13 mouse cellular contexts compared by ENCODE assay signal in the genomic region with DNA sequence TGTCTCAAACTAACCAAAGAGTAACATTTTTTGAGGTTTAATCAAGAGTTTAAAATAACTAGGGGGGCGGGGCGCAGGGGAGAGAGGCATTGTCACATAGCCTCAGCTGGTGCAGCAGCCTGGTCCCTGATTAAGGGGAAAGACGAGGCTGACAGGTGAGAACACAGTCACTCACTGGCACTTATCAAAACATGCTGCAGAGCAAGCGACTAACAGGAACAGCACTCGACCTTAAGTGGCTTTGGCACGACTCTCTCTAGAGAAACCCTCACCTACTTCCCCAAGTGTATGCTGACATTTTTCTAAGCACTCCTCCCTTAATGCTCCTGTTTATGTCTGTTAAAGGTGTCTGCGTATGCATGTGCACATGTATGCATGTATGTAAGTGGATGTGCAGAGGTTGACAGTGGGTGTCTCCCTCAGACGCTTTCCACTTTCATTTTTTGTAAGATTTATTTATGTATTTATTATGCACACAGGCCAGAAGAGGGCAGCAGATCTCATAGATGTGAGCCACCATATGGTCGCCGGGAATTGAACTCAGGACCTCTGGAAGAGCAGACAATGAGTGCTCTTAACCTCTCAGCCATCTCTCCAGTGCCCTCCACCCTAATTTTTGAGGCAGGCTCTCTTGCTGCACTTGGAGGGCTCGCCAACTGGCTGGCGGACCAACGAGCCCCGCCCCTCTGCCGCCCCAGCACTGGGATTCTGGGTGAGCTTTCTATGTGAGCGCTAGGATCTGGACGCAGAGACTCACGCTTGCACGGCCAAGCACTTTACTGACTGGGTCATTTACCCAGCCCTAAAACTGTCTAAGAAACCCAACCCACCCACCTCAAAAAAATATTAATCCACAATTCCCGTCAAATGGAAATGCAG. TPM values are rescaled to one million over a fixed set of nuclear protein-coding genes. Genes with fewer than 3 reads are reported as not detected.
DNase-seq lines count a peak whose midpoint lies in the region; ATAC-seq and TF ChIP-seq lines count a peak whose summit lies in the region.
"Had no signal": no experiment of that assay in that cellular context is flagged by ENCODE, and none has a peak within 500 bp of the region (broad histone marks: within the 10 kb centered on the region; RNA-seq: fewer than 3 reads in every experiment).

No protein-coding gene starts in this region.

- peak; percentile 68 for TF ChIP-seq CTCF in layer of hippocampus, adult 2 months (conservative IDR thresholded peaks at IDR 0.05)
- peak; percentile 10 to 53 (median 43); a peak in 4 of 6 replicates for TF ChIP-seq CTCF in MEL (IDR thresholded peaks at IDR 0.05 in 2 of 3, conservative IDR thresholded peaks at IDR 0.05 in 1 of 3; ENCODE audit: control insufficient read depth in 1 of 3, insufficient read depth in 1 of 3, low read depth in 2 of 3, low read length in 3 of 3, poor library complexity in 1 of 3, severe bottlenecking in 1 of 3)

- no peak for TF ChIP-seq EP300 in MEL (IDR thresholded peaks at IDR 0.05; ENCODE audit: low read depth in 1 of 2, low read length in 2 of 2)

- 69% methylated on average over 20 of the region's 20 CpGs for WGBS in heart, embryonic 15.5 days
- WGBS in hindbrain, embryonic 14.5 days: 91% methylated on average over 20 of the region's 20 CpGs

- no peak overlapping the region for H3K27ac ChIP-seq in layer of hippocampus, adult 2 months
- H3K27ac ChIP-seq in MEL (ENCODE audit: control insufficient read depth, low read depth, low read length): no peak overlapping the region
- no peak overlapping the region for H3K27ac ChIP-seq in heart, embryonic 15.5 days
- H3K27ac ChIP-seq in hindbrain, embryonic 14.5 days: no peak overlapping the region
- H3K27ac ChIP-seq: hindbrain, embryonic 15.5 days had no signal

- no peak for TF ChIP-seq POLR2A in MEL (IDR thresholded peaks at IDR 0.05; ENCODE audit: control insufficient read depth in 1 of 2, insufficient read depth in 1 of 2, low read depth in 1 of 2, low read length in 2 of 2, poor library complexity in 1 of 2)

- no peaks in the 10 kb centered on the region for H3K27me3 ChIP-seq in MEL (ENCODE audit: control insufficient read depth in 1 of 2, insufficient read depth in 2 of 2, low read length in 2 of 2)
- peaks cover 33% of the 10 kb centered on the region for H3K27me3 ChIP-seq in heart, embryonic 15.5 days
- no peaks in the 10 kb centered on the region for H3K27me3 ChIP-seq in hindbrain, embryonic 14.5 days (ENCODE audit: control insufficient read depth, insufficient read depth, low read length)
- H3K27me3 ChIP-seq: hindbrain, embryonic 15.5 days had no signal

- ATAC-seq in heart, embryonic 15.5 days (replicated peaks; ENCODE audit: insufficient number of reproducible peaks, insufficient read depth, low FRiP score, low read depth): peak; percentile 80
- ATAC-seq in erythroid progenitor cell, adult 5-6 weeks (replicated peaks; ENCODE audit: low FRiP score, poor library complexity, severe bottlenecking): no peak
- ATAC-seq in hindbrain, embryonic 14.5 days (ENCODE audit: low FRiP score): no peak

- H3K36me3 ChIP-seq in MEL (ENCODE audit: control insufficient read depth in 1 of 2, insufficient read depth in 2 of 2, low read length in 2 of 2): no peaks in the 10 kb centered on the region
- H3K36me3 ChIP-seq in heart, embryonic 15.5 days: peaks cover 28% of the 10 kb centered on the region
- H3K36me3 ChIP-seq in hindbrain, embryonic 14.5 days (replicated peaks; ENCODE audit: control insufficient read depth, insufficient read depth): peaks cover 39% of the 10 kb centered on the region

- H3K4me2 ChIP-seq in heart, embryonic 15.5 days: peak overlapping the region; percentile 33
- H3K4me2 ChIP-seq in hindbrain, embryonic 14.5 days (replicated peaks): no peak overlapping the region
- H3K4me2 ChIP-seq: hindbrain, embryonic 15.5 days had no signal

- peak; percentile 38 for TF ChIP-seq RAD21 in MEL (IDR thresholded peaks at IDR 0.05; ENCODE audit: low read depth, low read length)

- H3K9me3 ChIP-seq in MEL (replicated peaks; ENCODE audit: insufficient read depth, low read length): no peaks in the 10 kb centered on the region
- H3K9me3 ChIP-seq in heart, embryonic 15.5 days (replicated peaks): no peaks in the 10 kb centered on the region
- H3K9me3 ChIP-seq in hindbrain, embryonic 14.5 days (ENCODE audit: control insufficient read depth, low read length): no peaks in the 10 kb centered on the region
- H3K9me3 ChIP-seq: hindbrain, embryonic 15.5 days had no signal

- H3K4me1 ChIP-seq in MEL (ENCODE audit: control insufficient read depth in 1 of 2, insufficient read depth in 2 of 2, low read length in 2 of 2): no peaks in the 10 kb centered on the region
- H3K4me1 ChIP-seq in heart, embryonic 15.5 days (replicated peaks): peaks cover 9% of the 10 kb centered on the region; the same call in 1 of the 2 replicates
- no peaks in the 10 kb centered on the region for H3K4me1 ChIP-seq in hindbrain, embryonic 14.5 days (replicated peaks; ENCODE audit: control insufficient read depth, insufficient read depth, low read length)
- H3K4me1 ChIP-seq: hindbrain, embryonic 15.5 days had no signal

- H3K9ac ChIP-seq in MEL (ENCODE audit: control insufficient read depth, low read depth, low read length, poor library complexity, severe bottlenecking): no peak overlapping the region
- no peak overlapping the region for H3K9ac ChIP-seq in heart, embryonic 15.5 days
- H3K9ac ChIP-seq in hindbrain, embryonic 14.5 days: no peak overlapping the region
- H3K9ac ChIP-seq: hindbrain, embryonic 15.5 days had no signal

- no peak for DNase-seq in layer of hippocampus, adult 2 months (ENCODE audit: low spot score in 2 of 2)
- no peak for DNase-seq in layer of hippocampus, adult 9-11 months
- DNase-seq in MEL (ENCODE audit: low read depth, low spot score): peak; percentile 60
- peak; percentile 83 for DNase-seq in lung, postnatal 36 days
- DNase-seq in hindbrain, embryonic 14.5 days (ENCODE audit: low spot score): no peak
- no peak for DNase-seq in layer of hippocampus, postnatal 14 days (ENCODE audit: low spot score in 2 of 2)
- DNase-seq: cerebellum, adult 18-20 months; left cerebral cortex, postnatal 4 days; right cerebral cortex, adult 18-20 months; thymus, postnatal 25 days had no signal

- H3K4me3 ChIP-seq in layer of hippocampus, adult 2 months: no peak overlapping the region
- no peak overlapping the region; a peak in 1 of 4 replicates for H3K4me3 ChIP-seq in MEL (ENCODE audit: control insufficient read depth in 1 of 2, insufficient read depth in 1 of 2, low read depth in 2 of 2, low read length in 2 of 2)
- H3K4me3 ChIP-seq in heart, embryonic 15.5 days: no peak overlapping the region
- H3K4me3 ChIP-seq in hindbrain, embryonic 14.5 days (replicated peaks; ENCODE audit: low read length): no peak overlapping the region
- H3K4me3 ChIP-seq: hindbrain, embryonic 15.5 days had no signal

- no peaks in the 10 kb centered on the region for H3K79me2 ChIP-seq in MEL (ENCODE audit: control insufficient read depth, insufficient read depth, low read length, poor library complexity)

TF ChIP-seq in MEL, 35 proteins besides CTCF, POLR2A, EP300 and RAD21:
- TF ChIP-seq MAZ (IDR thresholded peaks at IDR 0.05; ENCODE audit: low read depth, low read length) (no peak), MAX (IDR thresholded peaks at IDR 0.05; ENCODE audit: low read length) (0 out of 2 replicates have a peak, but pooled peaks have one; percentile 12), CHD2 (IDR thresholded peaks at IDR 0.05; ENCODE audit: low read length) (no peak), MYC (IDR thresholded peaks at IDR 0.05; ENCODE audit: low read depth, low read length) (no peak), SIN3A (IDR thresholded peaks at IDR 0.05; ENCODE audit: low read length) (peak; percentile 55), UBTF (IDR thresholded peaks at IDR 0.05; ENCODE audit: borderline replicate concordance, insufficient read depth, low read depth, low read length) (no peak), JUND (IDR thresholded peaks at IDR 0.05; ENCODE audit: low read depth, low read length) (no peak), KAT2A (conservative IDR thresholded peaks at IDR 0.05; ENCODE audit: low read depth, low read length) (no peak), MXI1 (IDR thresholded peaks at IDR 0.05; ENCODE audit: low read depth, low read length) (no peak), ETS1 (IDR thresholded peaks at IDR 0.05; ENCODE audit: low read depth, low read length) (no peak), ZC3H11A (IDR thresholded peaks at IDR 0.05; ENCODE audit: low read depth, low read length) (0 out of 2 replicates have a peak, but pooled peaks have one; percentile 15), POLR2AphosphoS2 (IDR thresholded peaks at IDR 0.05; ENCODE audit: low read length) (no peak), SMC3 (IDR thresholded peaks at IDR 0.05; ENCODE audit: low read depth, low read length) (peak; percentile 48), MEF2A (IDR thresholded peaks at IDR 0.05; ENCODE audit: extremely low read depth, insufficient replicate concordance, low read depth, low read length, poor library complexity, severe bottlenecking) (no peak), RCOR1 (IDR thresholded peaks at IDR 0.05; ENCODE audit: low read depth, low read length) (no peak)
TF ChIP-seq in MEL: peak in this region for 4.

RNA-seq across cellular contexts. Expression of a gene that starts 22.8 kb away (rescaled TPM):
- total RNA-seq in layer of hippocampus, adult 2 months (2021): 1 to 10 TPM; 2.2 to 2.8 TPM
- 0.65 and 0.69 TPM in 2 replicates for total RNA-seq in MEL (2012; rRNA removed)
- under 1 TPM in 1 of 2 experiments, not detected in 1; 0.79 TPM for polyA plus RNA-seq in MEL (2012; ENCODE audit: insufficient read depth in 1 of 2, insufficient read length in 2 of 2, low read depth in 1 of 2, low replicate concordance in 2 of 2, missing spikeins in 1 of 2)
- 164 and 185 TPM in 2 replicates for polyA plus RNA-seq in heart, embryonic 15.5 days (2015; fragmentation: Nextera tagmentation; extraction: Ambion mirVana)
- total RNA-seq in erythroid progenitor cell, adult 5-6 weeks (2015; ENCODE audit: low replicate concordance): 0.42 TPM in 1 of 2 replicates, not detected in the other
- total RNA-seq in erythroid progenitor cell, adult 5-6 weeks (2017; ENCODE audit: low replicate concordance): 2.1 TPM in 1 of 2 replicates, not detected in the other
- polyA plus RNA-seq in hindbrain, embryonic 14.5 days (2014; fragmentation: Nextera tagmentation; extraction: Ambion mirVana): 1.5 and 2.3 TPM in 2 replicates
- total RNA-seq in layer of hippocampus, postnatal 14 days (2021): 1 to 10 TPM; 2.9 to 4.5 TPM

RNA-seq across cellular contexts. Expression of a gene that starts 23.1 kb away (rescaled TPM):
- total RNA-seq in layer of hippocampus, adult 2 months (2021): 10 to 100 TPM; 38.9 to 41.1 TPM
- 112 and 113 TPM in 2 replicates for total RNA-seq in MEL (2012; rRNA removed)
- 100 to 1,000 TPM in 1 of 2 experiments, not detected in 1; 130 TPM for polyA plus RNA-seq in MEL (2012; ENCODE audit: insufficient read depth in 1 of 2, insufficient read length in 2 of 2, low read depth in 1 of 2, low replicate concordance in 2 of 2, missing spikeins in 1 of 2)
- 619 and 705 TPM in 2 replicates for polyA plus RNA-seq in heart, embryonic 15.5 days (2015; fragmentation: Nextera tagmentation; extraction: Ambion mirVana)
- 108 and 111 TPM in 2 replicates for total RNA-seq in erythroid progenitor cell, adult 5-6 weeks (2015; ENCODE audit: low replicate concordance)
- 28.0 and 45.2 TPM in 2 replicates for total RNA-seq in erythroid progenitor cell, adult 5-6 weeks (2017; ENCODE audit: low replicate concordance)
- 106 and 119 TPM in 2 replicates for polyA plus RNA-seq in hindbrain, embryonic 14.5 days (2014; fragmentation: Nextera tagmentation; extraction: Ambion mirVana)
- total RNA-seq in layer of hippocampus, postnatal 14 days (2021): 10 to 100 TPM; 52.0 to 59.0 TPM

Comparison
In these comparisons a context has a peak if more than half of its experiments do, and no peak if none do; other contexts are left out.
1. DNase-seq: peak in MEL (single experiment) and lung, postnatal 36 days (single experiment); none in layer of hippocampus, adult 2 months (0 of 2), layer of hippocampus, adult 9-11 months (single experiment), hindbrain, embryonic 14.5 days (single experiment) and layer of hippocampus, postnatal 14 days (0 of 2).